Mouse (Mus musculus) neural tube, embryonic 13.5 days (tissue): ENCODE measurements around the gene Rap1a. TPM values are rescaled to one million over a fixed set of nuclear protein-coding genes. Genes with fewer than 3 reads are reported as not detected.

Source experiments
- ATAC-seq: fragments of 200-750 bp; cut with Nextera tagmentation; 2 replicates; pipeline ENCODE4 v1.8.0; 2017; ENCODE audit warnings: low read depth, mild to moderate bottlenecking, moderate TSS enrichment, moderate library complexity
- H3K27ac ChIP-seq: fragments of 300-500 bp; sonication (generic); replicated peaks from 2 replicates; pipeline ENCODE4 v1.5.1; 2015; ENCODE audit warnings: moderate library complexity, mild to moderate bottlenecking, inconsistent platforms
- H3K27me3 ChIP-seq: fragments of 300-500 bp; sonication (generic); 2 replicates; pipeline ENCODE4 v1.6.1; 2015; ENCODE audit warnings: mild to moderate bottlenecking, inconsistent platforms
- H3K36me3 ChIP-seq: fragments of 300-500 bp; sonication (generic); 2 replicates; pipeline ENCODE4 v1.6.1; 2015; ENCODE audit warnings: mild to moderate bottlenecking, inconsistent platforms
- H3K4me1 ChIP-seq: fragments of 300-500 bp; sonication (generic); replicated peaks from 2 replicates; pipeline ENCODE4 v1.6.1; 2015; ENCODE audit warnings: inconsistent platforms
- H3K4me2 ChIP-seq: fragments of 300-500 bp; sonication (generic); 2 replicates; pipeline ENCODE4 v1.6.1; 2015; ENCODE audit warnings: inconsistent platforms, mild to moderate bottlenecking, moderate library complexity
- H3K4me3 ChIP-seq: fragments of 300-500 bp; sonication (generic); 2 replicates; pipeline ENCODE4 v1.5.1; 2015; ENCODE audit warnings: mild to moderate bottlenecking, inconsistent platforms
- H3K9ac ChIP-seq: fragments of 300-500 bp; sonication (generic); 2 replicates; pipeline ENCODE4 v1.6.1; 2015; ENCODE audit warnings: moderate library complexity, mild to moderate bottlenecking, inconsistent platforms
- H3K9me3 ChIP-seq: fragments of 300-500 bp; sonication (generic); 2 replicates; pipeline ENCODE4 v1.6.1; 2016; ENCODE audit warnings: inconsistent platforms
- WGBS: fragments of 180-500 bp; shearing (Covaris S2); methylation state at CpG from one replicate; pipeline ENCODE4 v1.1.7; 2015; 5-methylcytosine and 5-hydroxymethylcytosine counted together
- polyA plus RNA-seq: library from polyadenylated mRNA; unstranded; fragments of >200 nt; fragmentation: Nextera tagmentation; extraction: Ambion mirVana; gene quantifications from 2 replicates; pipeline ENCODE4 v1.2.1, GENCODE M21; 2015

Rap1a gene
- polyA plus RNA-seq, 1 experiment from 2014 or later: 92.6 TPM

GRCm38 (mm10) chr3:105820272-105820671 is 19.1 kb upstream of the Rap1a start:
- no peaks in the 10 kb centered on the region for H3K27me3 ChIP-seq
- H3K9ac ChIP-seq: no peak overlapping the region
- no peak overlapping the region for H3K4me3 ChIP-seq
- H3K4me2 ChIP-seq: no peak overlapping the region
- H3K36me3 ChIP-seq: no peaks in the 10 kb centered on the region
- ATAC-seq: no peak
- WGBS: 79% methylated on average over 3 of the region's 3 CpGs
- no peaks in the 10 kb centered on the region for H3K4me1 ChIP-seq
- H3K27ac ChIP-seq: no peak overlapping the region
- no peaks in the 10 kb centered on the region for H3K9me3 ChIP-seq

GRCm38 (mm10) chr3:105818130-105819004 is 17.2 kb upstream of the Rap1a start:
- ATAC-seq: no peak
- no peaks in the 10 kb centered on the region for H3K27me3 ChIP-seq

DNA sequence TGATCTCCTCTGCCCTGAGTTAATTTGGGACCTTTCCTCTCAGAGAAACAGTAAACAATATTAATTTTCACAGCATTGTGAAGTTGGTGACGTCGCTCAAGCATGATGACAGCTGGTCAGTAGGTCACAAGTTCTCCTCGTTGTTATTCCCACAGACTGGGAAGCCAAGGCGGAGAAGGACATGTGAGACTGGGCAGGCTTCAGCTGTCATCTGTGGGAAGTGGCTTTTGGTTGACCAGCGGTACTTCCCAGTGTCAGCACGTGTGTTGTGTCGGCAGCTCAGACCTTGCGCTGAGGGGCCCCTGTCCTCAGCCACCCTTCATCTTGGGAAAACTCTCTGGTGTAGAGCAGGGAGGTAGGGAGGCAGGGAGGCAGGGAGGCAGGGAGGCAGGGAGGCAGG is 15.0 kb upstream of the Rap1a start:
- 83% methylated on average over 8 of the region's 8 CpGs for WGBS

More at GRCm38 (mm10) chr3:105818130-105819004, 17.2 kb upstream of the Rap1a start:
- Histone ChIP-seq H3K4me1 (no peaks in the 10 kb centered on the region), H3K4me2 (no peak overlapping the region), H3K9ac (no peak overlapping the region), H3K36me3 (no peaks in the 10 kb centered on the region), H3K4me3 (no peak overlapping the region), H3K9me3 (no peaks in the 10 kb centered on the region), H3K27ac (no peak overlapping the region)
- 67% methylated on average over 6 of the region's 6 CpGs for WGBS

GRCm38 (mm10) chr3:105815236-105815904 is 14.2 kb upstream of the Rap1a start:
- ATAC-seq: no peak
- Histone ChIP-seq H3K4me1 (no peaks in the 10 kb centered on the region), H3K4me3 (no peak overlapping the region), H3K36me3 (no peaks in the 10 kb centered on the region), H3K27me3 (no peaks in the 10 kb centered on the region), H3K27ac (no peak overlapping the region), H3K4me2 (no peak overlapping the region), H3K9ac (no peak overlapping the region), H3K9me3 (no peaks in the 10 kb centered on the region)
- WGBS: 87% methylated on average over 10 of the region's 10 CpGs

More for the DNA sequence above, 15.0 kb upstream of the Rap1a start:
- Histone ChIP-seq H3K27ac (no peak overlapping the region), H3K36me3 (no peaks in the 10 kb centered on the region), H3K4me1 (no peaks in the 10 kb centered on the region), H3K27me3 (no peaks in the 10 kb centered on the region), H3K4me2 (no peak overlapping the region), H3K9ac (no peak overlapping the region), H3K4me3 (no peak overlapping the region), H3K9me3 (no peaks in the 10 kb centered on the region)
- no peak for ATAC-seq

- no peaks in the 10 kb centered on the region for H3K27me3 ChIP-seq
- 96% methylated on average over 2 of the region's 2 CpGs for WGBS
- no peaks in the 10 kb centered on the region for H3K36me3 ChIP-seq
- H3K4me1 ChIP-seq: no peaks in the 10 kb centered on the region
- no peaks in the 10 kb centered on the region for H3K9me3 ChIP-seq
- no peak overlapping the region for H3K9ac ChIP-seq
- H3K4me2 ChIP-seq: no peak overlapping the region
- no peak overlapping the region for H3K27ac ChIP-seq
- ATAC-seq: no peak
- no peak overlapping the region for H3K4me3 ChIP-seq
These were observed 10.0 kb upstream of the Rap1a start for GRCm38 (mm10) chr3:105811146-105811545.

- no peaks in the 10 kb centered on the region for H3K9me3 ChIP-seq
- no peak for ATAC-seq
- no peak overlapping the region for H3K9ac ChIP-seq
- no peaks in the 10 kb centered on the region for H3K27me3 ChIP-seq
- 84% methylated on average over 14 of the region's 14 CpGs for WGBS
- H3K4me3 ChIP-seq: no peak overlapping the region
- H3K4me1 ChIP-seq: no peaks in the 10 kb centered on the region
- H3K4me2 ChIP-seq: no peak overlapping the region
- H3K27ac ChIP-seq: no peak overlapping the region
- no peaks in the 10 kb centered on the region for H3K36me3 ChIP-seq
These were observed 7.3 kb upstream of the Rap1a start for GRCm38 (mm10) chr3:105808179-105809037.

- Histone ChIP-seq H3K4me3 (no peak overlapping the region), H3K36me3 (no peaks in the 10 kb centered on the region), H3K9ac (no peak overlapping the region), H3K27ac (no peak overlapping the region), H3K9me3 (no peaks in the 10 kb centered on the region), H3K27me3 (no peaks in the 10 kb centered on the region), H3K4me2 (no peak overlapping the region), H3K4me1 (no peaks in the 10 kb centered on the region)
- 87% methylated on average over 1 of the region's 1 CpGs for WGBS
- no peak for ATAC-seq
These were observed 6.5 kb upstream of the Rap1a start for GRCm38 (mm10) chr3:105807672-105808071.

- no peaks in the 10 kb centered on the region for H3K27me3 ChIP-seq
- WGBS: 58% methylated on average over 11 of the region's 11 CpGs
- no peaks in the 10 kb centered on the region for H3K36me3 ChIP-seq
- peaks cover under 1% of the 10 kb centered on the region for H3K4me1 ChIP-seq
- ATAC-seq: no peak
- no peaks in the 10 kb centered on the region for H3K9me3 ChIP-seq
- no peak overlapping the region for H3K27ac ChIP-seq
- H3K4me3 ChIP-seq: no peak overlapping the region
- H3K9ac ChIP-seq: no peak overlapping the region
- no peak overlapping the region for H3K4me2 ChIP-seq
These were observed 5.5 kb upstream of the Rap1a start for GRCm38 (mm10) chr3:105806519-105807249.

DNA sequence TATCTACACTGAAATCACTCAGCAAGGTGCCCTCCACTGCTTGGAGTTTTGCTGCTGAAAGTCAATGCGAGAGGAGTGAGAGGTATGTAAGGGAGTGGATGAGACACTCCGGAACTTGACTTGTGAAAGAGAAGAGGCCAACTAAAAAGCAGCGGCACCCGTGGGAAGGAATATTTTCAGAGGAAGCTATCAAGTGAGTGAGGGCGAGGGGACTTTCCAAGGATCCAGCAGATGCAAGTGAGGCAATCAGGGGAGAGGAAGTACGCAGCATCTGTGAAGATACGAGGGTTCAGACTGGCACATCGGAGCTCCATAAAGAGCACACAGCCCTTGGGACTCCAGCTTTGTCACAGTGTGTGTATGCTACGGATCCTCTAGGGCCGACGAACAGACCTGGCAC is 2.5 kb upstream of the Rap1a start:
- Histone ChIP-seq H3K27ac (no peak overlapping the region), H3K9me3 (no peaks in the 10 kb centered on the region), H3K4me3 (no peak overlapping the region), H3K27me3 (no peaks in the 10 kb centered on the region), H3K4me2 (no peak overlapping the region), H3K4me1 (peaks cover 24% of the 10 kb centered on the region), H3K36me3 (no peaks in the 10 kb centered on the region), H3K9ac (no peak overlapping the region)
- 86% methylated on average over 11 of the region's 11 CpGs for WGBS
- ATAC-seq: no peak

DNA sequence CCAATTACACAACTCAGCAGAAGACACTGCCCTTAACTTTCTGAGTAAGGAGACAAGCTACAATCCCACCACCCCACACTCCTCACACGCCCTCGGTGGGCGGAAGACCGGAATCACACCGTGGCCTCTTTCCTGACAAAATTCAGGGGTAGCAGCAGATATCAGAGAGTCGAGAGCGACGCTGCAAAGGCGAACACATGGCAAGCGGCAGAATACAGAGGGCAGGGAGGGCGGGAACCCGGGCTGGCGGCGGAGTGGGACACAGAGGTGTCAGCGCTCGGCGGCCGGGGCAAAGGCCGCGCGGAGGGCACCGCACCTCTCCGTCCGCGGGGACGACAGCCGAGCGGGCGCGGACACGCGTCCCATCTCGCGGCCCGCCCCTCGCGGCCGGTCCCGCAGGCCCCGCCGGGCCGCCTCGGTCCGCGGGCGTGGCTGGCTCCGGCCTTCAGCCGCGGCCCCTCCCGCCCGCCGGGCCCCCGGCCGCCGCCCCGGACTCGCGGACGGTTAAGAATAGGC is 403 bp downstream of the Rap1a start:
- no peaks in the 10 kb centered on the region for H3K9me3 ChIP-seq
- H3K4me1 ChIP-seq: peaks cover 37% of the 10 kb centered on the region
- H3K4me2 ChIP-seq: peak overlapping the region; percentile 87
- peak overlapping the region; percentile 91 for H3K27ac ChIP-seq
- H3K4me3 ChIP-seq: peak overlapping the region; percentile 84
- H3K9ac ChIP-seq: peak overlapping the region; percentile 96
- no peaks in the 10 kb centered on the region for H3K27me3 ChIP-seq
- WGBS: under 1% methylated on average over 44 of the region's 59 CpGs
- H3K36me3 ChIP-seq: no peaks in the 10 kb centered on the region
- ATAC-seq: peak; percentile 78

DNA sequence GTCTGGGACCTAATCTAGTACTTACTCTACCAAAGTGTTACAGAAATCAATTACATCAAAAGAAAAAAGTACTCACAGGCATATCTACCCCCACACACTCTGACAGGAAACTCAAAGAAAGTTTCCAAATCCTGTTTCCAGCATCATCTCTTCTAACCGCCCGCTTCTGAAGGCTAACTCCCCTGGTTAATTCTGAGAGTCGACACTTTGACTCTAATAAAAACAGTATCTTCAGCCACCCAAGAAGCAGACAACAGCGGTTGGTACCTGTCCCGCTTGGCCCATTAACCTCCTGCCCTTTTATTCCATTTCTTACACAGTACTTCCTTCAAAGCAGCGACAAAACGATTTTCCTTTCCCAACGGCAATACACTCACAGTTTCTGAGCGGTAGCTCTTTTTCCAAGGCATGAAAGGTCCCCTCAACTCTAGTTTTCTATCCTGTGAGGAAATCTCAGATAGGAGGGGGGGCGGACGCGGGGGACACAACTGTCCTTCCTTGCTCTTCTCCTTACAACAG is 921 bp downstream of the Rap1a start:
- Histone ChIP-seq H3K4me1 (peaks cover 37% of the 10 kb centered on the region), H3K9ac (peak overlapping the region; percentile 96), H3K4me3 (peak overlapping the region; percentile 84), H3K27me3 (no peaks in the 10 kb centered on the region), H3K36me3 (no peaks in the 10 kb centered on the region), H3K4me2 (peak overlapping the region; percentile 87), H3K27ac (peak overlapping the region; percentile 91), H3K9me3 (no peaks in the 10 kb centered on the region)
- ATAC-seq: no peak
- 1% methylated on average over 12 of the region's 12 CpGs for WGBS
